ENCODE assay signal across 21 mouse cellular contexts in the genomic region with DNA sequence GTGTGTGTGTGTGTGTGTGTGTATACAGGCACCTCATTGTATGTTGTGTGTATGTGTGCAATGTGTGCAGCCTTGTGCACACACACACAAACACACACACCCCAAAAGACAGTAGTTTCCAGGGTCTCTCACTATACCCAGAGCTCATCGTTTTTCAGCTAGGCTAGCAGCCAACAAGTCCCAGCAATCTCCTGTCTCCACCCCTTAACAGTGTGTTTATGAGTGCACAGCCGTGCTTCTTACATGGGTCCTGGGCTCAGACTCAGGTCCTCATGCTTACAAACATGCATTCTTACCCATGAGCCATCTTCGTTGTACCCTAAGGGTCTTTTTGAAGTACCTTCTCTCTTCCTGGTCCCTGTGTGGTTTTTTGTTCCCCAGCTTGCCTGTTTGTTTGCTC.
"Had no signal": no experiment of that assay in that cellular context is flagged by ENCODE, and none has a peak within 500 bp of the region (broad histone marks: within the 10 kb centered on the region; RNA-seq: fewer than 3 reads in every experiment).

No protein-coding gene starts in this region.

- H3K4me1 ChIP-seq: limb, embryonic 12.5 days; neural tube, embryonic 13.5 days; stomach, embryonic 15.5 days had no signal

- H3K9me3 ChIP-seq: limb, embryonic 12.5 days; megakaryocyte, embryonic 14.5 days; neural tube, embryonic 13.5 days; stomach, embryonic 15.5 days had no signal

- H3K27me3 ChIP-seq: limb, embryonic 12.5 days; megakaryocyte, embryonic 14.5 days; neural tube, embryonic 13.5 days; stomach, embryonic 15.5 days had no signal

- DNase-seq: kidney, adult 2 months; kidney, postnatal 25 days; layer of hippocampus, adult 9-11 months; lung, embryonic 14.5 days; retina, postnatal 1 day; right cerebral cortex, postnatal 25 days; spleen, adult 18-20 months; thymus, postnatal 36 days had no signal

- H3K4me3 ChIP-seq: layer of hippocampus, adult 2 months; left cerebral cortex, adult 2 months; limb, embryonic 12.5 days; megakaryocyte, embryonic 14.5 days; myocyte; neural tube, embryonic 13.5 days; stomach, embryonic 15.5 days had no signal

- H3K27ac ChIP-seq: kidney, postnatal 0 days; layer of hippocampus, adult 2 months; left cerebral cortex, adult 2 months; limb, embryonic 12.5 days; macrophage; neural tube, embryonic 13.5 days; stomach, embryonic 15.5 days had no signal

- ATAC-seq: intestine, postnatal 0 days; lung, postnatal 0 days; midbrain, embryonic 16.5 days had no signal

- H3K4me2 ChIP-seq: limb, embryonic 12.5 days; lung, embryonic 14.5 days; midbrain, embryonic 11.5 days; neural tube, embryonic 13.5 days; stomach, embryonic 15.5 days had no signal

- H3K9ac ChIP-seq: limb, embryonic 12.5 days; lung, embryonic 14.5 days; neural tube, embryonic 13.5 days; stomach, embryonic 15.5 days had no signal
